Mouse (Mus musculus): Measurements from ENCODE around the gene Timp1. TPM values are rescaled to one million over a fixed set of nuclear protein-coding genes. Genes with fewer than 3 reads are reported as not detected.

The Timp1 gene
- polyA plus RNA-seq, 1 experiment: not detected

- H3K4me1 ChIP-seq (ENCODE audit: control insufficient read depth): peaks cover 5% of the 10 kb centered on the region; the same call in 1 of the 2 replicates
- peak within 1 kb of the TSS; percentile 33 for H3K4me3 ChIP-seq (replicated peaks)
- peaks cover 8% of the 10 kb centered on the region for H3K9me3 ChIP-seq (ENCODE audit: control insufficient read depth, low read length)
Observed at GRCm38 (mm10) chrX:20920844-20921364, 50.9 kb downstream of the Timp1 start, which contains the start of gene Syn1. TSS of gene Syn1 (minus strand) at chrX:20921004.

DNA sequence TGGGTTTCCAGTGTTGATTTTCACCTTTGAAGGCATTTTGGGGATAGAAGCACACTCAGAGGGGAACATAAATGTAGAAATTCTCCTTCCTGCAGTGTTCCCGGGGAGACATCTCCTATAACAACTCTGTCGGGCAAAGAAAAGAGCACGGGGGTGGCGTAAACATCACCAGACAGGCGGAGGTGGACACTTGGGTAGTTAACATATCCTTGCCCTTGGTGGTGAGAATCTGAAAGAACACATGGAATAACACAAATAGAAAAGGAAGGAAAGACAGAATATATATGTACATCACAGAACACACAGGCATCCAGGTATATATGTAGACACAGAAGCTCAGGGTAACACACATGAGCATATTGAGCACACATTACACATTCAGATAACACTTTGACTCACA, 51.4 kb downstream of the Timp1 start:
- H3K4me1 ChIP-seq (ENCODE audit: control insufficient read depth): peaks cover 5% of the 10 kb centered on the region; the same call in 1 of the 2 replicates
- H3K9me3 ChIP-seq (ENCODE audit: control insufficient read depth, low read length): peaks cover 8% of the 10 kb centered on the region
- H3K27me3 ChIP-seq (ENCODE audit: control insufficient read depth): peaks cover 49% of the 10 kb centered on the region
- TF ChIP-seq TAL1 (IDR thresholded peaks at IDR 0.05; ENCODE audit: low read length): no peak
- TF ChIP-seq GATA1 (IDR thresholded peaks at IDR 0.05; ENCODE audit: low read length): no peak
- no peak overlapping the region for H3K4me3 ChIP-seq (replicated peaks)
- H3K36me3 ChIP-seq (ENCODE audit: control insufficient read depth): no peaks in the 10 kb centered on the region

More at GRCm38 (mm10) chrX:20920844-20921364, 50.9 kb downstream of the Timp1 start, which contains the start of gene Syn1:
- Histone ChIP-seq H3K27me3 (ENCODE audit: control insufficient read depth) (peaks cover 49% of the 10 kb centered on the region), H3K36me3 (ENCODE audit: control insufficient read depth) (no peaks in the 10 kb centered on the region)
- no peak for TF ChIP-seq GATA1 (IDR thresholded peaks at IDR 0.05; ENCODE audit: low read length)
- no peak for TF ChIP-seq TAL1 (IDR thresholded peaks at IDR 0.05; ENCODE audit: low read length)

DNA sequence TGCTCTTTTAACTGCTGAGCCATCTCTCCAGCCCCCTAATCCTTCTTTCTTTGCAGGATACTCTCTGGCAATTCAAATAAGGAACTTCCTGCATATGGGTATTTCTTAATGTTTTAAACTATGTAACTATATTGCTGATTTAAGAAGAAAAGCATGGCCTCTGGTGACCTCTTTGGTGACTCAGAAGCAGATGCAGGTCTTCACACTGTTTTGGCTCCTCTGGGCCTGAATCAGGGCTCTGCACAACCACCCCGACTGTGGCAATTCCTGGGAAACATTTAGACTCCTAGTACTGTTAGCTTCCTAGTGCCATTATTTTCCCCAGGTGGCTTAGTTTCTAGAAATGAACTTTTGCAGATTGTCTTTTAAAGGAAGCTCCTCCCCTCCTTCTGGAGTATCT, 53.5 kb downstream of the Timp1 start:
- Histone ChIP-seq H3K27me3 (ENCODE audit: control insufficient read depth) (peaks cover 41% of the 10 kb centered on the region), H3K9me3 (ENCODE audit: control insufficient read depth, low read length) (peaks cover 8% of the 10 kb centered on the region), H3K4me1 (ENCODE audit: control insufficient read depth) (peaks cover 5% of the 10 kb centered on the region; the same call in 1 of the 2 replicates), H3K36me3 (ENCODE audit: control insufficient read depth) (no peaks in the 10 kb centered on the region; the same call in 1 of the 2 replicates), H3K4me3 (replicated peaks) (no peak overlapping the region)
- no peak for TF ChIP-seq TAL1 (IDR thresholded peaks at IDR 0.05; ENCODE audit: low read length)

Other genes starting within 250 kb of the Timp1 start
- gene Uba1, start 211.8 kb upstream of the Timp1 start, polyA plus RNA-seq (2012): 9.2 and 16.3 TPM in 2 replicates
- gene Cdk16, start 182.2 kb upstream of the Timp1 start, polyA plus RNA-seq (2012): 21.2 and 23.7 TPM in 2 replicates
- 0.04 and 0.11 TPM in 2 replicates for gene Usp11, start 166.3 kb upstream of the Timp1 start, polyA plus RNA-seq (2012)
- gene Araf, start 72.4 kb upstream of the Timp1 start, polyA plus RNA-seq (2012): 1.1 and 3.3 TPM in 2 replicates
- gene Syn1, start 50.8 kb downstream of the Timp1 start, polyA plus RNA-seq (2012): not detected in 2 replicates
- gene Cfp, start 61.4 kb downstream of the Timp1 start, polyA plus RNA-seq (2012): 1.6 and 1.9 TPM in 2 replicates
- gene Elk1, start 80.4 kb downstream of the Timp1 start, polyA plus RNA-seq (2012): 0.11 and 0.17 TPM in 2 replicates
- 1.6 and 2.8 TPM in 2 replicates for gene Uxt, start 91.9 kb downstream of the Timp1 start, polyA plus RNA-seq (2012)
- 0.01 TPM in 1 of 2 replicates, not detected in the other for gene Zfp182, start 192.2 kb downstream of the Timp1 start, polyA plus RNA-seq (2012)
- gene Spaca5, start 198.2 kb downstream of the Timp1 start, polyA plus RNA-seq (2012): not detected in 2 replicates
- not detected in 2 replicates for gene Zfp300, start 219.4 kb downstream of the Timp1 start, polyA plus RNA-seq (2012)
- not detected in 2 replicates for gene Ssxa1, start 245.7 kb downstream of the Timp1 start, polyA plus RNA-seq (2012)

Data from erythroblast, embryonic 14.5 days (primary cell).